Mouse (Mus musculus) erythroblast, adult 5-6 weeks (primary cell): Measurements from ENCODE around the gene Ddx25. TPM values are rescaled to one million over a fixed set of nuclear protein-coding genes. Genes with fewer than 3 reads are reported as not detected.

Source experiments
- ATAC-seq: replicated peaks from 2 replicates; pipeline ENCODE4 v1.8.0; 2016; ENCODE audit warnings: moderate number of reproducible peaks, mild to moderate bottlenecking, moderate TSS enrichment, inconsistent platforms; ENCODE audit not compliant: poor library complexity, low FRiP score, severe bottlenecking
- total RNA-seq, 2 experiments: library from RNA; stranded (forward) in 1 of 2; stranded (reverse) in 1 of 2; fragments of 150-400 nt in 1 of 2; fragments of 200-764, 138-1000 nt in 1 of 2; gene quantifications; 2 replicates each; pipeline versions ENCODE4 v1.2.3 to v1.2.4; 2015 to 2017; ENCODE audit warnings: low replicate concordance in 2 of 2

Gene Ddx25
- total RNA-seq (2015; ENCODE audit: low replicate concordance): 0.21 TPM in 1 of 2 replicates, not detected in the other
- not detected in 2 replicates for total RNA-seq (2017; ENCODE audit: low replicate concordance)

- no peak for ATAC-seq
Measured at GRCm38 (mm10) chr9:35558257-35559008, at the start of gene Ddx25, which contains the start of gene Pus3. TSS of gene Ddx25 (minus strand) at chr9:35558528. TSS of gene Pus3 (plus strand) at chr9:35558595.

- no peak for ATAC-seq
Measured at GRCm38 (mm10) chr9:35607647-35608405, 49.5 kb upstream of the Ddx25 start.

GRCm38 (mm10) chr9:35592903-35593302 is 34.6 kb upstream of the Ddx25 start:
- no peak for ATAC-seq

GRCm38 (mm10) chr9:35587674-35588073 is 29.3 kb upstream of the Ddx25 start:
- no peak for ATAC-seq

GRCm38 (mm10) chr9:35574416-35574815 is 16.1 kb upstream of the Ddx25 start:
- no peak for ATAC-seq

GRCm38 (mm10) chr9:35570663-35571062 is 12.3 kb upstream of the Ddx25 start:
- no peak for ATAC-seq

- ATAC-seq: peak; percentile 97
Measured at GRCm38 (mm10) chr9:35569571-35570534, 11.5 kb upstream of the Ddx25 start, which contains the start of the genes Pate2 and Hyls1. TSS of gene Pate2 (plus strand) at chr9:35570284. TSS of gene Hyls1 (minus strand) at chr9:35570398.

GRCm38 (mm10) chr9:35567995-35568394 is 9.7 kb upstream of the Ddx25 start:
- ATAC-seq: no peak

- no peak for ATAC-seq
Measured at GRCm38 (mm10) chr9:35564536-35565240, 6.4 kb upstream of the Ddx25 start.

- ATAC-seq: no peak
Measured at GRCm38 (mm10) chr9:35561583-35561982, 3.3 kb upstream of the Ddx25 start.

GRCm38 (mm10) chr9:35561076-35561475 is 2.7 kb upstream of the Ddx25 start:
- no peak for ATAC-seq

- peak; percentile 80 for ATAC-seq
Measured at GRCm38 (mm10) chr9:35559009-35559890, 922 bp upstream of the Ddx25 start.

- no peak for ATAC-seq
Measured at GRCm38 (mm10) chr9:35556494-35557102, 1.7 kb downstream of the Ddx25 start.

- ATAC-seq: no peak
Measured at GRCm38 (mm10) chr9:35548455-35548854, 9.9 kb downstream of the Ddx25 start.

GRCm38 (mm10) chr9:35546745-35547144 is 11.6 kb downstream of the Ddx25 start:
- no peak for ATAC-seq

GRCm38 (mm10) chr9:35545704-35546103 is 12.6 kb downstream of the Ddx25 start:
- no peak for ATAC-seq

- no peak for ATAC-seq
Measured at GRCm38 (mm10) chr9:35544666-35545065, 13.7 kb downstream of the Ddx25 start.
